Mouse (Mus musculus) heart, embryonic 12.5 days (tissue): ENCODE measurements around the gene Elmo1. TPM values are rescaled to one million over a fixed set of nuclear protein-coding genes. Genes with fewer than 3 reads are reported as not detected.

Source experiments
- ATAC-seq: fragments of 200-750 bp; cut with Nextera tagmentation; 2 replicates; pipeline ENCODE4 v1.8.0; 2017; ENCODE audit warnings: moderate TSS enrichment, moderate library complexity; ENCODE audit not compliant: insufficient number of reproducible peaks, low FRiP score
- H3K27ac ChIP-seq: fragments of 300-500 bp; sonication (generic); 2 replicates; pipeline ENCODE4 v1.5.1; 2016; ENCODE audit warnings: mild to moderate bottlenecking, moderate library complexity; ENCODE audit not compliant: poor library complexity, severe bottlenecking
- H3K27me3 ChIP-seq: fragments of 300-500 bp; sonication (generic); replicated peaks from 2 replicates; pipeline ENCODE4 v1.6.1; 2016; ENCODE audit warnings: mild to moderate bottlenecking, moderate library complexity
- H3K36me3 ChIP-seq: fragments of 300-500 bp; sonication (generic); 2 replicates; pipeline ENCODE4 v1.6.1; 2016; ENCODE audit warnings: mild to moderate bottlenecking, moderate library complexity
- H3K4me1 ChIP-seq: fragments of 300-500 bp; sonication (generic); replicated peaks from 2 replicates; pipeline ENCODE4 v1.6.1; 2016; ENCODE audit warnings: mild to moderate bottlenecking
- H3K4me2 ChIP-seq: fragments of 300-500 bp; sonication (generic); 2 replicates; pipeline ENCODE4 v1.6.1; 2016; ENCODE audit warnings: mild to moderate bottlenecking, moderate library complexity
- H3K4me3 ChIP-seq: fragments of 300-500 bp; sonication (generic); 2 replicates; pipeline ENCODE4 v1.5.1; 2016; ENCODE audit warnings: mild to moderate bottlenecking
- H3K9ac ChIP-seq: fragments of 300-500 bp; sonication (generic); 2 replicates; pipeline ENCODE4 v1.6.1; 2016; ENCODE audit warnings: mild to moderate bottlenecking, moderate library complexity
- H3K9me3 ChIP-seq: fragments of 300-500 bp; sonication (generic); replicated peaks from 2 replicates; pipeline ENCODE4 v1.6.1; 2016; ENCODE audit warnings: mild to moderate bottlenecking, moderate library complexity
- WGBS: fragments of 180-500 bp; shearing (Covaris S2); methylation state at CpG from one replicate; pipeline ENCODE4 v1.1.7; 2016; 5-methylcytosine and 5-hydroxymethylcytosine counted together
- polyA plus RNA-seq: library from polyadenylated mRNA; unstranded; fragments of >200 nt; fragmentation: Nextera tagmentation; extraction: Ambion mirVana; gene quantifications from 2 replicates; pipeline ENCODE4 v1.2.1, GENCODE M21; 2016

Gene Elmo1
- polyA plus RNA-seq, 1 experiment from 2014 or later, result 8.8 TPM

- Histone ChIP-seq H3K27ac (no peak overlapping the region), H3K9ac (no peak overlapping the region), H3K27me3 (no peaks in the 10 kb centered on the region), H3K4me3 (no peak overlapping the region), H3K9me3 (no peaks in the 10 kb centered on the region), H3K4me1 (no peaks in the 10 kb centered on the region), H3K36me3 (no peaks in the 10 kb centered on the region), H3K4me2 (no peak overlapping the region)
- WGBS, result 82% methylated on average over 3 of the region's 3 CpGs
- no peak for ATAC-seq
These were observed 314.1 kb downstream of the Elmo1 start for GRCm38 (mm10) chr13:20404530-20404929.

GRCm38 (mm10) chr13:20406470-20407213 is 316.2 kb downstream of the Elmo1 start:
- H3K36me3 ChIP-seq, result no peaks in the 10 kb centered on the region
- H3K4me2 ChIP-seq, result no peak overlapping the region
- ATAC-seq, result no peak
- H3K9me3 ChIP-seq, result no peaks in the 10 kb centered on the region
- no peaks in the 10 kb centered on the region for H3K27me3 ChIP-seq
- no peak overlapping the region for H3K27ac ChIP-seq
- H3K9ac ChIP-seq, result no peak overlapping the region
- no peak overlapping the region for H3K4me3 ChIP-seq
- no peaks in the 10 kb centered on the region for H3K4me1 ChIP-seq
- 84% methylated on average over 11 of the region's 11 CpGs for WGBS

- 80% methylated on average over 9 of the region's 9 CpGs for WGBS
- no peak overlapping the region for H3K27ac ChIP-seq
- ATAC-seq, result no peak
- no peaks in the 10 kb centered on the region for H3K9me3 ChIP-seq
- no peak overlapping the region for H3K4me2 ChIP-seq
- H3K4me3 ChIP-seq, result no peak overlapping the region
- H3K27me3 ChIP-seq, result no peaks in the 10 kb centered on the region
- H3K36me3 ChIP-seq, result no peaks in the 10 kb centered on the region
- no peak overlapping the region for H3K9ac ChIP-seq
- H3K4me1 ChIP-seq, result no peaks in the 10 kb centered on the region
These were observed 320.1 kb downstream of the Elmo1 start for GRCm38 (mm10) chr13:20410306-20411101.

- Histone ChIP-seq H3K4me2 (no peak overlapping the region), H3K9ac (no peak overlapping the region), H3K27ac (no peak overlapping the region), H3K4me1 (no peaks in the 10 kb centered on the region), H3K4me3 (no peak overlapping the region), H3K27me3 (no peaks in the 10 kb centered on the region), H3K9me3 (no peaks in the 10 kb centered on the region), H3K36me3 (no peaks in the 10 kb centered on the region)
- 79% methylated on average over 5 of the region's 5 CpGs for WGBS
- ATAC-seq, result no peak
These were observed 326.6 kb downstream of the Elmo1 start for GRCm38 (mm10) chr13:20416691-20417660.

GRCm38 (mm10) chr13:20430998-20431397 is 340.6 kb downstream of the Elmo1 start:
- Histone ChIP-seq H3K9ac (no peak overlapping the region), H3K9me3 (no peaks in the 10 kb centered on the region), H3K4me2 (no peak overlapping the region), H3K27ac (no peak overlapping the region), H3K36me3 (no peaks in the 10 kb centered on the region), H3K27me3 (no peaks in the 10 kb centered on the region), H3K4me3 (no peak overlapping the region), H3K4me1 (peaks cover 16% of the 10 kb centered on the region)
- ATAC-seq, result no peak
- WGBS, result 82% methylated on average over 6 of the region's 6 CpGs

GRCm38 (mm10) chr13:20433221-20433858 is 342.9 kb downstream of the Elmo1 start:
- no peaks in the 10 kb centered on the region for H3K27me3 ChIP-seq
- H3K4me2 ChIP-seq, result 0 out of 2 replicates have a peak overlapping the region, but pooled peaks have one; percentile 2
- H3K36me3 ChIP-seq, result no peaks in the 10 kb centered on the region
- H3K9me3 ChIP-seq, result no peaks in the 10 kb centered on the region
- peaks cover 16% of the 10 kb centered on the region for H3K4me1 ChIP-seq
- H3K27ac ChIP-seq, result peak overlapping the region; percentile 86
- 27% methylated on average over 4 of the region's 4 CpGs for WGBS
- peak; percentile 69 for ATAC-seq
- H3K4me3 ChIP-seq, result no peak overlapping the region
- H3K9ac ChIP-seq, result no peak overlapping the region

- Histone ChIP-seq H3K4me2 (no peak overlapping the region), H3K9ac (no peak overlapping the region), H3K4me1 (peaks cover 16% of the 10 kb centered on the region), H3K9me3 (no peaks in the 10 kb centered on the region), H3K27ac (peak overlapping the region; percentile 86), H3K4me3 (no peak overlapping the region), H3K36me3 (no peaks in the 10 kb centered on the region), H3K27me3 (no peaks in the 10 kb centered on the region)
- 57% methylated on average over 4 of the region's 4 CpGs for WGBS
- ATAC-seq, result no peak
These were observed 343.7 kb downstream of the Elmo1 start for GRCm38 (mm10) chr13:20434071-20434470.

GRCm38 (mm10) chr13:20439488-20439887 is 349.1 kb downstream of the Elmo1 start:
- ATAC-seq, result no peak
- H3K27me3 ChIP-seq, result no peaks in the 10 kb centered on the region
- H3K4me3 ChIP-seq, result no peak overlapping the region
- H3K9ac ChIP-seq, result no peak overlapping the region
- no peaks in the 10 kb centered on the region for H3K36me3 ChIP-seq
- peaks cover 6% of the 10 kb centered on the region for H3K4me1 ChIP-seq
- H3K4me2 ChIP-seq, result no peak overlapping the region
- H3K27ac ChIP-seq, result no peak overlapping the region
- H3K9me3 ChIP-seq, result no peaks in the 10 kb centered on the region
- 84% methylated on average over 1 of the region's 1 CpGs for WGBS

GRCm38 (mm10) chr13:20450831-20451353 is 360.5 kb downstream of the Elmo1 start:
- Histone ChIP-seq H3K36me3 (no peaks in the 10 kb centered on the region), H3K27me3 (no peaks in the 10 kb centered on the region), H3K9ac (no peak overlapping the region), H3K27ac (no peak overlapping the region), H3K9me3 (no peaks in the 10 kb centered on the region), H3K4me2 (no peak overlapping the region), H3K4me3 (no peak overlapping the region), H3K4me1 (no peaks in the 10 kb centered on the region)
- no peak for ATAC-seq
- WGBS, result 82% methylated on average over 7 of the region's 7 CpGs

GRCm38 (mm10) chr13:20454357-20454756 is 364.0 kb downstream of the Elmo1 start:
- H3K36me3 ChIP-seq, result no peaks in the 10 kb centered on the region
- ATAC-seq, result no peak
- 71% methylated on average over 1 of the region's 1 CpGs for WGBS
- H3K4me3 ChIP-seq, result no peak overlapping the region
- no peaks in the 10 kb centered on the region for H3K9me3 ChIP-seq
- H3K27ac ChIP-seq, result no peak overlapping the region
- H3K27me3 ChIP-seq, result no peaks in the 10 kb centered on the region
- no peak overlapping the region for H3K9ac ChIP-seq
- peaks cover 7% of the 10 kb centered on the region; the same call in 1 of the 2 replicates for H3K4me1 ChIP-seq
- no peak overlapping the region for H3K4me2 ChIP-seq
